Mouse (Mus musculus) megakaryocyte progenitor cell, adult 5-6 weeks (primary cell): Measurements from ENCODE around the gene Timeless. TPM values are rescaled to one million over a fixed set of nuclear protein-coding genes. Genes with fewer than 3 reads are reported as not detected.
"Not testable (repeated sequence)": the region's sequence is repeated elsewhere in the genome, so short reads cannot be mapped to it uniquely, and the experiment has no call there.

Experiments
- ATAC-seq: replicated peaks from 2 replicates; pipeline ENCODE4 v1.8.0; 2016; ENCODE audit warnings: mild to moderate bottlenecking, moderate TSS enrichment, inconsistent platforms; ENCODE audit not compliant: poor library complexity
- total RNA-seq, 2 experiments: library from RNA; stranded (forward) in 1 of 2; stranded (reverse) in 1 of 2; fragments of 157-497, 149-512 nt in 1 of 2; fragments of 200-1000 nt in 1 of 2; gene quantifications; 2 replicates each; pipeline versions ENCODE4 v1.2.3 to v1.2.4; 2015 to 2017

Gene Timeless
- total RNA-seq, 2 experiments from 2014 or later = 33.8 to 70.4 TPM

DNA sequence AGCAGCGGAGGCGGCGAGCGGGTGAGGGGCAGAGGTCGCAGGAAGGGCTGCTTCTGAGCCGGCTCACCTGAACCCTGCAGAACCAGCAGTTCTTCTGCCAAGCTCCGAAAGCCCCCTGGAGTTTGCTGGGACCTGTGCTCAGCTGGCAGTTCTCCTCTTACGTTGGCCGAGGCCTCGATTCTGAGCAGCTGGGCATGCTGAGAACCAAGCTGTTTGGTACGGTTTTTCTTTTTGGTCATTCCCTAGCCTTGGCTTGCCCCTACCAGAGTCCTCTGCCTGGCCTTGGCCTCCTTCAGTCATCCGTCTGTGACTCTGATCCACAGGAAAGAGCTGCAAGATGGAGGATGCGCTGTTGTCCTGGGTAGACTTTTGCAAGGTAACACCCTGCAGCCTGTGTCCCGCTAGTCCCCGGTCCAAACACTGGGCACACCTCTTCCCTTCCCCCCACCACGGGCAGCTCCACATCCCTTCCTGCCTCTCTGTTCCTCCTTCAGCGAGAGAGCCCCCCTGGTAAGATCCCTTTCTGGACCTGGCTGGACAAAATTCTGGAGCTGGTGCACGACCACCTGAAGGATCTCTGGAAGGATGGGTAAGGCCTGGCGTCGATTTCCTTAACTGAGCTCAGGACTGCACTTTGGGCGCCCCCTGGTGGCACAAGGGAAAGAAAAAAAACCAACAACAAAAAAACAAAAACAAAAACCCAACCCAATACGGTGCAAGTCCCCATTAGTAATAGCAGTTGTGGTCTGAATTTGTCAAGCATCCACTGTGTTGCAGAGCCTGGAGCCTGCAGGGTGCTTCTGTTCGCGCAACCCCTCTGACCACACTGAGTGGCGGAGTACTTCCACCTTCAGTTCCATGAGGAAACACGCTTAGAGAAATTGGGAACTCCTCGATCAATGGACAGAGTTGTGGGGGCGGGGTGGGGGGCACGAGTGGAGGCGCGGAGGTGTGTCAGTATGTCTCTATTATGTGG lies 52.0 kb downstream of the Timeless start:
- ATAC-seq = peak; percentile 81

GRCm38 (mm10) chr10:128290594-128290993 lies 58.7 kb downstream of the Timeless start:
- ATAC-seq = not testable (repeated sequence)

GRCm38 (mm10) chr10:128296370-128297090 lies 64.7 kb downstream of the Timeless start:
- ATAC-seq = no peak

- ATAC-seq = no peak
Measured at GRCm38 (mm10) chr10:128297221-128297620, 65.4 kb downstream of the Timeless start.

DNA sequence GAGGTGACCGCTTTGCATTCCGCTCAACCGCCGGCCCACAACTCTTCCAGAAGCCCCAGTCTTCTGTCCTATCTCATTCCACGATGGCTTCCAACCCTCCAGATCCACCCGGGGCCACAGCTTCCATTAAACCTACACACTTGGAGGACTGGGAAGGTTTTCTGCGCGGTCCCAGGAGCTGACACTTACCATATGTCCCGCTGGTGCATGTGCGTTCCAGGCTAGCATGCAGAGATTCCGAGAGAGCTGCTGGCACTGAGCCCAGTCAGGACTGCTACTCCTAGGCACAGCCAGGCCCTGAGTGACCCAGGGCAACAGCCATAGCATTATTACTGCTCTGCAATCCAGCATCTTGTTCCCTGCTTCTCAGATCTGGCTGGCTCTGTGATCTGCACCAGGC lies 65.8 kb downstream of the Timeless start:
- ATAC-seq = no peak

DNA sequence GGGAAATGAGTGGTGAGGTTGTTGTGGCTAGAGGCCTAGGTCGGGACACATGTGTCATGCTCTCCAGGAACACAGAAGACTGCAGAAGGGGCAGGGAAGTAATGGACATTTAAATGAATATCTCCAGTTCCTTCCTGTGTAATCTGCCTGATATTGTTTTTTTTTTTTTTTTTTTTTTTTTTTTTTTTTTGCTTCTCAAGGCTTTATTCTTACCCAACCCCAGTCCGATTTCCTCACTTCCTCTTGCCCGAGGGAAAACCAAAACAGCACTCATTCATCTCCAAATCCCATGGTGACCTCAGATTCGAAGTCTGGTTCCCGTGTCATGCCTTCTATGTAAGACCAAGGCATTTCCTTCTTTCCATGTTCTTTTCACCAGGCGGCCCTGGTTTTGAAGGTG lies 66.4 kb downstream of the Timeless start:
- ATAC-seq = peak; percentile 43

DNA sequence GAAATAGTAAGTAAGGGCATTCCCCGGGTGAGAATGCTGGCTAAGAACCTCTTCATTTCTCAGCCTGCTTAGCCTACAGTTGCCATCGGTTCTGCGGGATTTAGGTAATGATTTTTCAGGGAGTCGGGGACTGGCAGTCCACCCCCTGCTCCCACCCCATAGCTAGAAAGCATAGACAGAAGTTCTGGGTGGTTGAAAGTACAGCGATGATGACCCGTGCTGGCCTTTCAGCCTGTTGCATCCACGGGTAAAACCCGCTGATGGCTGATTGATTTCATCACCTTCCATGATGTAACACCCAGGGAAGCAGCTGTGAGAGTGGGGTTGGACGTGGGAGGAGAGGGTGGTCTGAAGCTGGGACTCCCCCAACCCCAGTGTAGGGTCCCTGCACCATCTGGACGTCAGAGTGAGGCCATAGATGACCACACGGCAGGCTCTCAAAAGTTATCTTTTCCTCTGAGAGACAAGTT lies 66.9 kb downstream of the Timeless start, which contains the start of gene Il23a:
Il23a (minus strand) TSS at position 51 of the 470 bp plus-strand sequence.
- ATAC-seq = peak; percentile 9

GRCm38 (mm10) chr10:128302357-128302756 lies 70.5 kb downstream of the Timeless start:
- no peak for ATAC-seq

Other genes with a start within 250 kb of the Timeless start
- gene Hsd17b6, start 224.5 kb upstream of the Timeless start, total RNA-seq (2015) = not detected in 2 replicates
- gene Hsd17b6, start 224.5 kb upstream of the Timeless start, total RNA-seq (2017) = not detected in 2 replicates
- 109 and 117 TPM in 2 replicates for gene Prim1, start 216.9 kb upstream of the Timeless start, total RNA-seq (2015)
- gene Prim1, start 216.9 kb upstream of the Timeless start, total RNA-seq (2017) = 116 and 131 TPM in 2 replicates
- gene Naca, start 196.5 kb upstream of the Timeless start, total RNA-seq (2015) = 1,210 and 1,292 TPM in 2 replicates
- 2,424 and 2,528 TPM in 2 replicates for gene Naca, start 196.5 kb upstream of the Timeless start, total RNA-seq (2017)
- gene Ptges3, start 173.1 kb upstream of the Timeless start, total RNA-seq (2015) = 247 and 270 TPM in 2 replicates
- 310 and 351 TPM in 2 replicates for gene Ptges3, start 173.1 kb upstream of the Timeless start, total RNA-seq (2017)
- gene Atp5b, start 148.8 kb upstream of the Timeless start, total RNA-seq (2015) = 1,546 and 1,583 TPM in 2 replicates
- gene Atp5b, start 148.8 kb upstream of the Timeless start, total RNA-seq (2017) = 2,698 and 2,700 TPM in 2 replicates
- 35.5 and 40.3 TPM in 2 replicates for gene Baz2a, start 140.5 kb upstream of the Timeless start, total RNA-seq (2015)
- gene Baz2a, start 140.5 kb upstream of the Timeless start, total RNA-seq (2017) = 13.2 and 15.0 TPM in 2 replicates
- gene Rbms2, start 51.8 kb upstream of the Timeless start, total RNA-seq (2015) = 9.3 and 13.7 TPM in 2 replicates
- gene Rbms2, start 51.8 kb upstream of the Timeless start, total RNA-seq (2017) = 2.5 and 7.2 TPM in 2 replicates
- 1.2 and 1.4 TPM in 2 replicates for gene Gls2, start 37.6 kb upstream of the Timeless start, total RNA-seq (2015)
- gene Gls2, start 37.6 kb upstream of the Timeless start, total RNA-seq (2017) = 0.67 and 3.6 TPM in 2 replicates
- 16.1 and 20.4 TPM in 2 replicates for gene Spryd4, start 20.3 kb upstream of the Timeless start, total RNA-seq (2015)
- 15.6 and 20.0 TPM in 2 replicates for gene Spryd4, start 20.3 kb upstream of the Timeless start, total RNA-seq (2017)
- 0.22 and 0.32 TPM in 2 replicates for gene Mip, start 6.2 kb upstream of the Timeless start, total RNA-seq (2015)
- gene Mip, start 6.2 kb upstream of the Timeless start, total RNA-seq (2017) = 0.10 and 0.29 TPM in 2 replicates
- gene Apon, start 22.0 kb downstream of the Timeless start, total RNA-seq (2015) = 0.10 TPM in 1 of 2 replicates, not detected in the other
- 0.08 and 0.20 TPM in 2 replicates for gene Apon, start 22.0 kb downstream of the Timeless start, total RNA-seq (2017)
- not detected in 2 replicates for gene Apof, start 36.6 kb downstream of the Timeless start, total RNA-seq (2015)
- gene Apof, start 36.6 kb downstream of the Timeless start, total RNA-seq (2017) = not detected in 2 replicates
- 9.6 and 9.8 TPM in 2 replicates for gene Stat2, start 38.5 kb downstream of the Timeless start, total RNA-seq (2015)
- 6.8 and 8.6 TPM in 2 replicates for gene Stat2, start 38.5 kb downstream of the Timeless start, total RNA-seq (2017)
- gene Il23a, start 66.7 kb downstream of the Timeless start, total RNA-seq (2015) = 0.22 and 0.27 TPM in 2 replicates
- 0.25 TPM in 1 of 2 replicates, not detected in the other for gene Il23a, start 66.7 kb downstream of the Timeless start, total RNA-seq (2017)
- gene Pan2, start 71.3 kb downstream of the Timeless start, total RNA-seq (2015) = 16.4 and 17.4 TPM in 2 replicates
- gene Pan2, start 71.3 kb downstream of the Timeless start, total RNA-seq (2017) = 12.1 and 12.2 TPM in 2 replicates
- 151 and 152 TPM in 2 replicates for gene Cnpy2, start 90.4 kb downstream of the Timeless start, total RNA-seq (2015)
- 132 and 144 TPM in 2 replicates for gene Cnpy2, start 90.4 kb downstream of the Timeless start, total RNA-seq (2017)
- gene Cs, start 105.7 kb downstream of the Timeless start, total RNA-seq (2015) = 172 and 181 TPM in 2 replicates
- gene Cs, start 105.7 kb downstream of the Timeless start, total RNA-seq (2017) = 106 and 108 TPM in 2 replicates
- 13.8 and 17.6 TPM in 2 replicates for gene Coq10a, start 136.9 kb downstream of the Timeless start, total RNA-seq (2015)
- 8.8 and 9.4 TPM in 2 replicates for gene Coq10a, start 136.9 kb downstream of the Timeless start, total RNA-seq (2017)
- gene Ankrd52, start 145.1 kb downstream of the Timeless start, total RNA-seq (2015) = 48.6 and 48.9 TPM in 2 replicates
- 9.0 and 11.6 TPM in 2 replicates for gene Ankrd52, start 145.1 kb downstream of the Timeless start, total RNA-seq (2017)
- gene Slc39a5, start 169.2 kb downstream of the Timeless start, total RNA-seq (2015) = not detected in 2 replicates
- gene Slc39a5, start 169.2 kb downstream of the Timeless start, total RNA-seq (2017) = not detected in 2 replicates
- gene Nabp2, start 179.4 kb downstream of the Timeless start, total RNA-seq (2015) = 79.4 and 105 TPM in 2 replicates
- gene Nabp2, start 179.4 kb downstream of the Timeless start, total RNA-seq (2017) = 68.8 and 72.2 TPM in 2 replicates
- 15.7 and 20.9 TPM in 2 replicates for gene Rnf41, start 179.6 kb downstream of the Timeless start, total RNA-seq (2015)
- gene Rnf41, start 179.6 kb downstream of the Timeless start, total RNA-seq (2017) = 20.1 and 21.0 TPM in 2 replicates
- gene Smarcc2, start 227.2 kb downstream of the Timeless start, total RNA-seq (2015) = 70.4 and 74.5 TPM in 2 replicates
- gene Smarcc2, start 227.2 kb downstream of the Timeless start, total RNA-seq (2017) = 52.8 and 66.9 TPM in 2 replicates